Mouse (Mus musculus): ENCODE data around the gene Hlcs. TPM values are rescaled to one million over a fixed set of nuclear protein-coding genes. Genes with fewer than 3 reads are reported as not detected.
A peak's percentile ranks its signal among the peaks of the same experiment; 100 is the strongest.

The Hlcs gene
- total RNA-seq, 2 experiments from 2014 or later = 7.3 to 9.1 TPM

GRCm38 (mm10) chr16:94162000-94162399 is 151.4 kb downstream of the Hlcs start:
- DNase-seq = no peak

- DNase-seq = no peak
Observed at GRCm38 (mm10) chr16:94157819-94158218, 155.6 kb downstream of the Hlcs start.

GRCm38 (mm10) chr16:94155041-94155653 is 158.2 kb downstream of the Hlcs start:
- DNase-seq = peak; percentile 31 to 32

- DNase-seq = no peak
Observed at GRCm38 (mm10) chr16:94150125-94151103, 163.0 kb downstream of the Hlcs start.

GRCm38 (mm10) chr16:94148139-94148538 is 165.2 kb downstream of the Hlcs start:
- DNase-seq = peak in 1 of 2 experiments; percentile 16

GRCm38 (mm10) chr16:94143325-94143724 is 170.0 kb downstream of the Hlcs start:
- DNase-seq = no peak

- no peak for DNase-seq
Observed at GRCm38 (mm10) chr16:94140746-94141145, 172.6 kb downstream of the Hlcs start.

- no peak for DNase-seq
Observed at GRCm38 (mm10) chr16:94134218-94134617, 179.2 kb downstream of the Hlcs start.

GRCm38 (mm10) chr16:94128236-94128835 is 185.0 kb downstream of the Hlcs start:
- no peak for DNase-seq

- no peak for DNase-seq
Observed at GRCm38 (mm10) chr16:94126200-94126599, 187.2 kb downstream of the Hlcs start.

- DNase-seq = no peak
Observed at GRCm38 (mm10) chr16:94125172-94125981, 188.0 kb downstream of the Hlcs start.

- DNase-seq = peak; percentile 56 to 58
Observed at GRCm38 (mm10) chr16:94123247-94123646, 190.1 kb downstream of the Hlcs start.

- no peak for DNase-seq
Observed at GRCm38 (mm10) chr16:94122347-94122746, 191.0 kb downstream of the Hlcs start.

GRCm38 (mm10) chr16:94118394-94118793 is 195.0 kb downstream of the Hlcs start:
- DNase-seq = no peak

GRCm38 (mm10) chr16:94117333-94117732 is 196.0 kb downstream of the Hlcs start:
- DNase-seq = no peak

- no peak for DNase-seq
Observed at GRCm38 (mm10) chr16:94114693-94115092, 198.7 kb downstream of the Hlcs start.

- no peak for DNase-seq
Observed at GRCm38 (mm10) chr16:94113160-94113559, 200.2 kb downstream of the Hlcs start.

GRCm38 (mm10) chr16:94097724-94098455 is 215.5 kb downstream of the Hlcs start:
- DNase-seq = no peak

- DNase-seq = peak in 1 of 2 experiments; percentile 19
Observed at GRCm38 (mm10) chr16:94096479-94096878, 216.9 kb downstream of the Hlcs start.

- peak in 1 of 2 experiments; percentile 33 for DNase-seq
Observed at GRCm38 (mm10) chr16:94095109-94095822, 218.1 kb downstream of the Hlcs start.
